In the genomic region with DNA sequence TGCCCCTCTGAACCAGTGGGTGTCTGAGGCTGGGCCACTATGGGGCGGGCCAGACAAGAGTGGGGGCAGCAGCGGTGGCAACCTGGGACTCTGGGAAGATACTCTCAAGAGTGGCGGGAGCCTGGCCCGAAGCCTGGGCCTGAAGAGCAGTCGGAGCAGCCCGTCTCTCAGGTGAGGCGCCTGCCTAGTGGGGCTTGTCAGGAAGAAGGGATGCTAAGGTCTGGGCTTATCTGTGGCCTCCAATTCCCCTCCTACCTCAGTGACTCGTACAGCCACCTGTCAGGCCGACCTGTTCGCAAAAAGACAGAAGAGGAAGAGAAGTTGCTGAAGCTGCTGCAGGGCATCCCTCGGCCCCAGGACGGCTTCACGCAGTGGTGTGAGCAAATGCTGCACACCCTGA, we compare ENCODE assay signal across 23 mouse cellular contexts. TPM values are rescaled to one million over a fixed set of nuclear protein-coding genes. Genes with fewer than 3 reads are reported as not detected.
A peak's percentile ranks its signal among the peaks of the same experiment; 100 is the strongest.
DNase-seq lines count a peak whose midpoint lies in the region; ATAC-seq and TF ChIP-seq lines count a peak whose summit lies in the region.
"Had no signal": no experiment of that assay in that cellular context is flagged by ENCODE, and none has a peak within 500 bp of the region (broad histone marks: within the 10 kb centered on the region; RNA-seq: fewer than 3 reads in every experiment).

No protein-coding gene starts in this region.

- peaks cover 97% of the 10 kb centered on the region for H3K36me3 ChIP-seq in heart, embryonic 10.5 days
- H3K36me3 ChIP-seq in E14TG2a.4 (ENCODE audit: insufficient read depth, low read length) = peaks cover 100% of the 10 kb centered on the region
- H3K36me3 ChIP-seq in midbrain, embryonic 13.5 days = peaks cover 99% of the 10 kb centered on the region

- TF ChIP-seq CTCF in E14TG2a.4 (conservative IDR thresholded peaks at IDR 0.05; ENCODE audit: low read length) = no peak
- TF ChIP-seq CTCF in bone marrow, adult 2 months (IDR thresholded peaks at IDR 0.05; ENCODE audit: control insufficient read depth, insufficient read depth, low read length) = no peak

- WGBS in heart, embryonic 10.5 days = 90% methylated on average over 11 of the region's 13 CpGs
- WGBS in bone marrow, adult 2 months = 83% methylated on average over 13 of the region's 13 CpGs
- WGBS in midbrain, embryonic 13.5 days = 91% methylated on average over 13 of the region's 13 CpGs

- no peak for ATAC-seq in midbrain, embryonic 13.5 days
- ATAC-seq: intestine, postnatal 0 days had no signal

- H3K4me3 ChIP-seq in heart, embryonic 10.5 days = no peak overlapping the region
- H3K4me3 ChIP-seq in E14TG2a.4 (replicated peaks; ENCODE audit: low read length) = peak overlapping the region; percentile 51
- H3K4me3 ChIP-seq in bone marrow, adult 2 months (replicated peaks; ENCODE audit: control insufficient read depth, low read depth, low read length) = no peak overlapping the region
- no peak overlapping the region for H3K4me3 ChIP-seq in midbrain, embryonic 13.5 days (replicated peaks)
- H3K4me3 ChIP-seq: heart, embryonic 12.5 days had no signal

- H3K9ac ChIP-seq in midbrain, embryonic 13.5 days (replicated peaks) = no peak overlapping the region
- H3K9ac ChIP-seq: heart, embryonic 12.5 days had no signal

- H3K4me2 ChIP-seq in midbrain, embryonic 13.5 days (replicated peaks) = no peak overlapping the region
- H3K4me2 ChIP-seq: heart, embryonic 12.5 days; neural tube, embryonic 13.5 days had no signal

- 0 out of 2 replicates have a peak overlapping the region, but pooled peaks have one; percentile 37 for H3K27ac ChIP-seq in heart, embryonic 10.5 days
- H3K27ac ChIP-seq in bone marrow, adult 2 months (ENCODE audit: control insufficient read depth, insufficient read depth, low read depth, low read length, poor library complexity) = peak overlapping the region; percentile 26; the same call in 1 of the 2 replicates
- H3K27ac ChIP-seq in midbrain, embryonic 13.5 days = peak overlapping the region; percentile 35
- H3K27ac ChIP-seq: kidney, postnatal 0 days had no signal

- H3K4me1 ChIP-seq in heart, embryonic 10.5 days = peaks cover 39% of the 10 kb centered on the region
- H3K4me1 ChIP-seq in E14TG2a.4 (replicated peaks; ENCODE audit: low read depth, low read length) = peaks cover 99% of the 10 kb centered on the region
- no peaks in the 10 kb centered on the region; the same call in 1 of the 2 replicates for H3K4me1 ChIP-seq in bone marrow, adult 2 months (ENCODE audit: control insufficient read depth, insufficient read depth, low read length)
- H3K4me1 ChIP-seq in midbrain, embryonic 13.5 days (replicated peaks) = peaks cover 43% of the 10 kb centered on the region

- no peak for DNase-seq in heart, embryonic 10.5 days (ENCODE audit: low spot score)
- DNase-seq in heart, postnatal 4 days = no peak
- no peak for DNase-seq in frontal cortex, postnatal 36 days (ENCODE audit: low spot score in 2 of 2)
- DNase-seq in cerebellum, adult 8-10 months = no peak
- DNase-seq: cerebellum, adult 9-11 months; heart, postnatal 36 days; layer of hippocampus, adult 9-11 months; liver; lung, adult 2 months; right cerebral cortex, postnatal 14 days; thymus, postnatal 14 days had no signal

- no peaks in the 10 kb centered on the region for H3K27me3 ChIP-seq in heart, embryonic 10.5 days (ENCODE audit: insufficient read depth, poor library complexity, severe bottlenecking)
- H3K27me3 ChIP-seq in E14TG2a.4 (ENCODE audit: insufficient read depth, low read length) = no peaks in the 10 kb centered on the region
- H3K27me3 ChIP-seq in midbrain, embryonic 13.5 days = no peaks in the 10 kb centered on the region
- H3K27me3 ChIP-seq: heart, embryonic 12.5 days; neural tube, embryonic 13.5 days had no signal

- no peaks in the 10 kb centered on the region for H3K9me3 ChIP-seq in heart, embryonic 10.5 days
- H3K9me3 ChIP-seq in E14TG2a.4 (ENCODE audit: low read length) = no peaks in the 10 kb centered on the region
- no peaks in the 10 kb centered on the region for H3K9me3 ChIP-seq in midbrain, embryonic 13.5 days
- H3K9me3 ChIP-seq: G1E; heart, embryonic 12.5 days; neural tube, embryonic 13.5 days had no signal

- TF ChIP-seq POLR2A in bone marrow, adult 2 months (IDR thresholded peaks at IDR 0.05; ENCODE audit: borderline replicate concordance, control insufficient read depth, low read depth, low read length) = no peak

RNA-seq across cellular contexts. Expression of gene Gigyf1, which starts 6.3 kb away (rescaled TPM):
- 8.0 and 10.8 TPM in 2 replicates for polyA plus RNA-seq in heart, embryonic 10.5 days (2016; fragmentation: Nextera tagmentation; extraction: Ambion mirVana)
- total RNA-seq in heart, postnatal 4 days (2021) = 10 to 100 TPM; 30.5 to 32.4 TPM
- polyA plus RNA-seq in bone marrow, adult 2 months (2011; ENCODE audit: insufficient read depth, insufficient read length, low replicate concordance, missing spikeins) = 57.6 and 80.1 TPM in 2 replicates
- polyA plus RNA-seq in midbrain, embryonic 13.5 days (2015; fragmentation: Nextera tagmentation; extraction: Ambion mirVana) = 19.6 and 20.5 TPM in 2 replicates

RNA-seq across cellular contexts. Expression of gene Epo, which starts 8.4 kb away (rescaled TPM):
- polyA plus RNA-seq in heart, embryonic 10.5 days (2016; fragmentation: Nextera tagmentation; extraction: Ambion mirVana) = 0.28 and 2.3 TPM in 2 replicates
- not detected for total RNA-seq in heart, postnatal 4 days (2021)
- not detected in 2 replicates for polyA plus RNA-seq in bone marrow, adult 2 months (2011; ENCODE audit: insufficient read depth, insufficient read length, low replicate concordance, missing spikeins)
- polyA plus RNA-seq in midbrain, embryonic 13.5 days (2015; fragmentation: Nextera tagmentation; extraction: Ambion mirVana) = not detected in 2 replicates
- total RNA-seq: adrenal gland, postnatal 4 days; G1E; gastrocnemius, postnatal 4 days; heart, postnatal 36 days; left cerebral cortex, postnatal 10 days; monocyte, adult 5-6 weeks had no signal
- polyA plus RNA-seq: G1E; heart, embryonic 12.5 days; intestine, postnatal 0 days; kidney, postnatal 0 days; lung, adult 2 months; neural tube, embryonic 13.5 days had no signal

RNA-seq across cellular contexts. Expression of gene Gnb2, which starts 8.6 kb away (rescaled TPM):
- 287 and 294 TPM in 2 replicates for polyA plus RNA-seq in heart, embryonic 10.5 days (2016; fragmentation: Nextera tagmentation; extraction: Ambion mirVana)
- 100 to 1,000 TPM; 560 to 578 TPM for total RNA-seq in heart, postnatal 4 days (2021)
- 294 and 476 TPM in 2 replicates for polyA plus RNA-seq in bone marrow, adult 2 months (2011; ENCODE audit: insufficient read depth, insufficient read length, low replicate concordance, missing spikeins)
- polyA plus RNA-seq in midbrain, embryonic 13.5 days (2015; fragmentation: Nextera tagmentation; extraction: Ambion mirVana) = 520 and 545 TPM in 2 replicates

RNA-seq across cellular contexts. Expression of gene Pop7, which starts 22.4 kb away (rescaled TPM):
- polyA plus RNA-seq in heart, embryonic 10.5 days (2016; fragmentation: Nextera tagmentation; extraction: Ambion mirVana) = 50.6 and 56.6 TPM in 2 replicates
- total RNA-seq in heart, postnatal 4 days (2021) = 10 to 100 TPM; 25.1 to 26.0 TPM
- polyA plus RNA-seq in bone marrow, adult 2 months (2011; ENCODE audit: insufficient read depth, insufficient read length, low replicate concordance, missing spikeins) = 22.1 and 32.2 TPM in 2 replicates
- 74.0 and 82.0 TPM in 2 replicates for polyA plus RNA-seq in midbrain, embryonic 13.5 days (2015; fragmentation: Nextera tagmentation; extraction: Ambion mirVana)

RNA-seq across cellular contexts. Expression of gene Actl6b, which starts 28.6 kb away (rescaled TPM):
- 0.07 TPM in 1 of 2 replicates, not detected in the other for polyA plus RNA-seq in heart, embryonic 10.5 days (2016; fragmentation: Nextera tagmentation; extraction: Ambion mirVana)
- not detected for total RNA-seq in heart, postnatal 4 days (2021)
- polyA plus RNA-seq in bone marrow, adult 2 months (2011; ENCODE audit: insufficient read depth, insufficient read length, low replicate concordance, missing spikeins) = not detected in 2 replicates
- 231 and 235 TPM in 2 replicates for polyA plus RNA-seq in midbrain, embryonic 13.5 days (2015; fragmentation: Nextera tagmentation; extraction: Ambion mirVana)
- total RNA-seq: gastrocnemius, postnatal 4 days; heart, postnatal 36 days; monocyte, adult 5-6 weeks had no signal
- polyA plus RNA-seq: G1E; kidney, postnatal 0 days; lung, adult 2 months had no signal
